Mouse (Mus musculus) c-Kit-negative CD71-positive TER-119-positive erythroid progenitor cells, embryonic 14.5 days (primary cell): ENCODE results near the gene Mcoln2.

Source experiments
- DNase-seq: peaks from one replicate; pipeline ENCODE4 v3.0.0-alpha.2; 2013; ENCODE audit warnings: low read depth, low spot score

Gene Mcoln2

DNA sequence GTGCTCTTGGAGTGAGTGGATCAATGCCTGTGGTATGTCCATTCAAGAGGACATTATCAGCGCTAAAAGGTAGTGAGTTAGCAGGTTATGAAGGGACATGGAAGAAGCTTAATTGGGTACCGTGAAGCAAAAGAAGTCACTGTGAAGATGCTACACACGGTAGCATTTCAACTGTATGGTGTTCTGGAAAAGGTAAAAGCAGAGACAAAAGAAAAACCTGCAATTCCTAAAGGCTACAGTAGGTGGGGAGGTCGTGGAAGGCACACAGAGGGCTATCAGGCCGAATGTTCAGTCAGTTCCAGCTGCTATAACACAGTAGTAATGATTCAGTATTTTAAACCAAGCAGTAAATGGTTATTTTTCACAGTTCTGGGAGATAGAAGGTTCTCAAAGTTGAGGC is 4.1 kb upstream of the Mcoln2 start:
- DNase-seq, result no peak

DNA sequence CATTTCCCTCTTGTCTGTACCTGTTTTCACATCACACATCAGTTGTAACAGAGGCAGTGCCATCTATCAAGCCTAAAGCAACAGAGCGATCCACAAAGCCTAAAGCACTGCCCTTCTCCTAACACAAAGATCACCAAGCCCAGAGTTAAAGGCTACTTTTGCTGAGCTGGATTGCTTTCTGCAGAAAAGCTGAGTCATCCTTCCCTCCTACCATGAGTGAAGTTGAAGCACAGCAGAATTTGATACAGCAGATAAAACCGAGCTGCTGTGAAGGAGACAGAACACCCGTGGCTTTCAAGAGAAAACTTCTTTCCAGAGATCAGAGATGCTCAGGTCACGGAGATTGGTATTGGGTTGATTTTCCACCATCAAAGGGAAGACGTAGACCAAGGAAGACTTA is 3.5 kb upstream of the Mcoln2 start:
- no peak for DNase-seq

DNA sequence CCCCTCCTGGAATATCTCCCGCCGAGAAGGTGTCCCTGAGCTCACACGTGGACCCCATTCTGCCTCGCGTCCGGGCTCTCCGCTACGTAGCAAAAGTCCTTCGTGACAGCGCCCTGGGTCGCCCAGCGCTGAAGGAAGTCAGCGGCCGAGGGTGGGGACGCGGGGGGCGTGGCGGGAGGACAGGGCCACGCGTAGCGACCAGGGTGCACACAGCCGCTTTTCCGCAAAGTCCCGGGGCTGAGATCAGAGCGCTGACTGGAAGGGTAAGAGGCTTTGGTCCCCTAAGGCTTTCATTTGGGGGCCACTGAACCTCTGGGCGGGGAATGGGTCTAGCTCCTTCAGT is 396 bp downstream of the Mcoln2 start:
- no peak for DNase-seq

DNA sequence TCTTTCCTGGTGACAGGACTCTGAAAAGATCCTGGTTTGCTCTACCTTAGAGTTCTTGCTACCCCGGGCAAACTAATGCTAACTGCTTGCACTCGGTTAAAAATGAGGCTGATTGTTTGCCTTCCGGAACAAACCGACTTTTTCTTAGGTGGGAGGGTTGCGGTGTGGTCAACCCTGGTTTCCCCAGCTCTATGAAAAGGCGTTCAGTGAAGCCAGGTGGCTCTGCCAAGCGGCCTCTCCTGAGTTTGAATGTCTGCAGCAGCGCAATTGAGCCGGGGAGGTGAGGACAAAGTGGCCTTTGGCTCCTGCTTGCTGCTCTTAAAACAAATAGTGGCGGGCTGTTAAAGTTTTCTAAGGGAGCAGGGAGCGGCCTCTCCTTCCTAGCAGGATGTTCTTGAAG is 927 bp downstream of the Mcoln2 start:
- DNase-seq, result no peak

DNA sequence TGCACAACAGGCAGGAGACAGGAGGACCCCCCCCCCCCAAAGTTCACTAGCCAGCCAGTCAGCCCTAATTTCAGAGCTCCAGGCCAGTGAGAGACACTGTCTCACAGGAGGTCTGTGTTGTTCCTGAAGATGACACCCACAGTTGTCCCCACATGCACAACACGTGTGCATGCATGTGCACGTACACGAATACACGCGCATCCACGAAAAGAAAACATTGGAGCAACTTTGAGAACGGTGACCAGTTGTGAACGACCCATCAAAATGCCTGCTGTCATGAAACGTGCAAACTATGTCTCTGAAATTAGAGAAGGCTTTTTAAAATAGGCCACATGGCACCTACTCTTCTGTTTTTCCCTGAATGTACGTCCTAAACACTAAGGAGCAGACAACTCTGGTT is 1.7 kb downstream of the Mcoln2 start:
- no peak for DNase-seq

DNA sequence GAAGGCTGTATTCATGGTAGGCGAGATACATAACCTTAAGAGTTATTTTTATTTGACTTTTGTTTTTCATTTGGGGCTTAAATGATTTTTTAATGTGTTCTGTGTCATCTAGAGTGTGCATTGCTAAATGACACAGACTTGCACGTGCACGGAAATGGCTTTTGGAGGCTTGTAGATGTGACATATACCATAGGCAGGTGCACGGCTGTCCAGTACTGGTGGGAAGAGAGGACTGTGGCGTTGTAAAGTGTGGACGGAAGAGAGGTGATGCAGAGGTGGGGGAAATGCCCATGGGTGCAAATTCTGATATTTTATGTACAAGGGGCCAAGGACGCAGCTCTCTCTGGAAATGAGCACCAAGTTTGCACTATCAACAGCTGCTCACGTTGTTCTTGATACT is 2.1 kb downstream of the Mcoln2 start:
- no peak for DNase-seq

DNA sequence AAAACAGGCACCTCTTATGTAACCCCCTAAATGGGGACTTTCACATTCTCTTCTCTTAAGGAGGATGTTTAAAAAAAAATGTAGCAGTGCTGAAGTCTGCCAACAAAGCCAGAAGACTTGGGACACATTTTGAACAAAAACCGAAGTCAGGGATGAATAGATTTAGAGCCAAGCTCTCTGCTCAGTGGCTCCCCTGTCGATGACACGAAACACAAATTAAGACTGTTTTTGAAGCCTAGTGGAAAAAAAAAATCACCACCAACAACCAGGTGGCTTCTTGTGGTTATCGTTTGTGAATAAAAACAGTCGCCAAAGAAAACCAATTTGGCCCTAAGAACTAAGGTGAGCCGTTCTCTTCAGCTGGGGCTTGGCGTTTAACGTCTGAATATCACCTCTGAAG is 2.7 kb downstream of the Mcoln2 start:
- DNase-seq, result no peak

DNA sequence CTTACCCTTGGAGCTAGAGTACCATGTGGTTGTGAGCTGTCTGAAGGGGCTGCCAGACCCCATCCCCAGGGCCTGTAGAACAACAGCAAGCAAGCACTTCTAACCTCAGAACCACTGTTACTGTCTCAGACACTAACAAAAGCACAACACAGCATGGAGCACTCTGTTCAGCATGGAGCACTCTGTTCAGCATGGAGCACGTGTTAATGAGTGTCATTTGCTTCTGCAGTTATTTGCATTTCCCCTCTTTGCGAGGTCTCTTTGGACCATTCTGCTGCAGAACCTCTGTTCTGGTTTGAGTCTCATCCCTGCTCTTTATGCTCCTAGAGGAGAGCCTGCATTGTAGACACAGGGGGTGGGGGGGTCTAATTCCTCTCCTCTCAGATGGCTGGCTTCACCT is 3.3 kb downstream of the Mcoln2 start:
- no peak for DNase-seq

DNA sequence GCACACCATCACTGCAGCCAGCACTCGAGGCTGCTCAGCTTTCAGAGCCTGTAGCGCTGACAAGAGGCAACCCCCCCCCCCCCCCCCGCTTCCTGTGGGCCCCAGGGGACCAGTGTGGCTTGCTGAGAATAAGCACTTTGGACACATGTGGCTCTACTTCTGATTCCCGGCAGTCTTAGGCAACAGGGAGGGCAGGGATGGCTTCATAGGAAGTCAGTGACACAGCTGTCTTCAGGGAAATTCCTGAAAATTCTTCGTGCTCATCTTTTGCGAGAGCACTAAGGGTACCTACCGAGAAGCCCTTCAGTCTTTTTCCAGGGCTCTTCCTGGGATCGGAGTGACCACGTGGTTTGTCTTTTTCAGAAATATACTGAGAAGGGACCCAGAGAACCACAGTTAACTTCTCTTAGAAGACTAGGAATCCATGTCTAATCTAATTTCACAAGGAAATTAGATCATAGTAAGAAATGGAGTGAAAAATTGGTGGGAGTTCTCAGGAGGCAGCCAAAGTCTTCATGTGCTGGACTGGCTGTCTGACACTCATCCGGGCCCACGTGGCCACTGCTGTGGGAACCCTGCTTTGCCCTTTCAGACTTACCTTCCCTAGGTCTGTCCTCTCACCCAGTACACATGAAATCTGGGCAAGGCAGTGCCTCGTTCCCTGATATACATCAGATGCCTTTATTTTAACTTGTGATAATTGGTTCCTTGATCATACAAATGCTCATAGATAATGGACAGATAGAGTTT is 4.4 kb downstream of the Mcoln2 start:
- DNase-seq, result no peak

DNA sequence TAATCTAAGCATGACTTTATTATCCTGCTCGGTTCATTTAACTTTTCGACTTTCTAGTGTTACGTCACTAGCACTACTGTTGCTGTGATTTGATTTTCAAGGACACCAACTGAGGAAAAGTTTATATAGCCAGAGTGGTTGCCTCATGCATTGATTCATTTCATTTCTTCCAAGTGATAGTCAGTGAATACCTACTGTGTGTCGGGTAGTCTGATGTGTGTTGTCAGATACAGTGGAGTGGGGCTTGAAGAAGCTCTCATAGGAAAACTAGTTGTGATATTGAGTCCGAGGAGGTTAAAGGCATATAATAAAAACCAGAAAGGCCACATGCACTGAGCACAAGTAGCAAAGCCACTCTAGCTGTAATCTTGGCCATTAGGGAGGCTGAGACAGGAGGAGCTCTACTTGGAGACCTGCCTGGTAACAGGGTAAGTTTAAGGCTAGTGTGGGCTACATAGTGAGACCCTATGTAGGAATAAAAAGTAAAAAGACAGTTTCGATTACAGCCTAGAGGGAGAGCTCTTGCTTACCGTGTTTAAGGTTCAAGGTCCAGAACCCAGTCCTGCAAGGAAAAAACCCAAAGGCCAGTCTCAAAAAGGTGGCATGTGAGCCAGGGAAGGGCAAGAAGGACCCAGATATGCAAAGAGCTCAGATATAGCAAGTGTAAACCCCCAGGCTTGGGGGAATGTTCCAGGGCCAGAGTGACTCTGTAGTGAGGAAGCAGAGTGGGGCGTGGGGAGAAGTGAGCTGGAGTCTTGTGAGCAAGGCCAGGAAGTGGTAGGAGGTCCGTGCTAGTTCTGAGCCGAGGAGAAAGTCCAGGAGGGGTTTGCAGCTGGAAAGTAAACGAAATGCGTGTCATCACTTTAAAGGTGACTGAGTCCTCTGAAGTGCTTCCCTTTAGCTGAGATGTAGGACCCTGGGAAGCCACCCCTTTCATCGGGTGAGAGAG is 6.3 kb downstream of the Mcoln2 start:
- DNase-seq, result no peak

DNA sequence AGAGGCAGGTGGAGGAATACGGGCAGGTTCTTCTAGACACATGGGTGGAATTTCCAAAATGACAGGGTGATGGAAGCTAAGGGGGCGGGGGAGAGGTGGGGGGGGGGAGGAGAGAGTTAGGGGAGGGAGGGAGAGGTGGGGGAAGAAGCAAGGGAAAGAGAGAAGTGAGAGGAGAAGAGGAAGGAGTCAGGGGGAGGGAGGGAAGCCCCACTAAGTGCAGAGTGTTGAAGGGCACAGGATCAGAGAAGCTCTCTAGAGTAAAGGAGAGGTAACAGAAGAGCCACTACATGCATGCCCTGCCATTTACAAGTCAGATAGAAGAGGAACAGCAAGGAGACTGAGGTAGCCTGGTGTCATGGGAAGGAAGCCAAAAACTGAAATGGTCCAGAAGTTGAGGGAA is 7.2 kb downstream of the Mcoln2 start:
- no peak for DNase-seq

DNA sequence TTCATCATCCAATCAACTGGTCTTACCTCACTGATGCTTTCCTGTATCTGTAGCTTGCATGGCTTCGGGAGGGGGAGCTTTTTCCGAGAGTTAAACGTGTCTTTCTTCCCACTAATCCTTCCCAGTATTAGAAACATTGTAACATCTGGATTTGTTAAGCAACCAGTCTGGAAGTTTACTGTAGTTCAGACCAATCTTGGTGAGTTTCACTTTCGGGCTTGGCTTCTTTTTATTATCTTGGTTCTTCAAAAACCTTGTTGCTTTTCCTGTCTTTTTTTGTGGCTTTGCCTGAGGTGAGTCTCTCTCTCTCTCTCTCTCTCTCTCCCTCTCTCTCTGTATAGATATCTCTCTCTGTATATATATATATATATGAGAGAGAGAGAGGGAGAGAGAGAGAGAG is 8.4 kb downstream of the Mcoln2 start:
- no peak for DNase-seq

DNA sequence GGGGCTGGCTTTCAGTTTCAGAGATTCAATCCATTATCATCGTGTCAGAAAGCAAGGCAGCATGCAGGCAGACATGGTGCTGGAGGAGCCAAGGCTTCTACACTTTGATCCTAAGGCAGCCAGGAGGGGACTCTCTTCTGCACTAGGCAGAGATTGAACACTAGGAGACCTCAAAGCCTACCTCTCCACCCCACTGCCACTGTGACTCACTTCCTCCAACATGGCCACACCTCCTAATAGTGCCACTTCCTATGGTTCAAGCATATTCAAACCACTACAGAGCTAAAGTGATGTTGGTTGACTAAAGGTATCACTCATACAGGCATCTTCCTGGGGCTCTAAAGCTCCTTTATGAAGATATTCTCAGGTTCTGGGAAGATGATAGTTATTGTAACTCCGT is 9.7 kb downstream of the Mcoln2 start:
- no peak for DNase-seq

DNA sequence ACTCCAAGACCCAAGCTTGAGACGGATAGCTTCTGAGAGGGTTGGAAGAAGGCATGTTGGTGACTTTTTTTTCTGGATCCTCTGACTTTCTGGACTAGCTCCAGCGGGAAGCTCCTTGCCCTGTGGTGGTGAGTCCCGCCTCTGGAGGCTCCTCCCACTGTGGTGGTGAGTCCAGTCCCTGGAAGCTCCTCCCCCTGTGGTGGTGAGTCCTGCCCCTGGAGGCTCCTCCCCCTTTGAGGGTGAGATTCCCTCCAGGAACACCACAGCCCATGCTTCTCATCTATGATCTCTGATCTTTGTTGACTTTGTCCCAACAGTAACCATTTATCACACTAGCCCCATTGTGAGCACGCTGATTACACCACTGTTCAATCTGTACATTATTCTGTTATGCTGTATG is 12.6 kb downstream of the Mcoln2 start:
- no peak for DNase-seq

DNA sequence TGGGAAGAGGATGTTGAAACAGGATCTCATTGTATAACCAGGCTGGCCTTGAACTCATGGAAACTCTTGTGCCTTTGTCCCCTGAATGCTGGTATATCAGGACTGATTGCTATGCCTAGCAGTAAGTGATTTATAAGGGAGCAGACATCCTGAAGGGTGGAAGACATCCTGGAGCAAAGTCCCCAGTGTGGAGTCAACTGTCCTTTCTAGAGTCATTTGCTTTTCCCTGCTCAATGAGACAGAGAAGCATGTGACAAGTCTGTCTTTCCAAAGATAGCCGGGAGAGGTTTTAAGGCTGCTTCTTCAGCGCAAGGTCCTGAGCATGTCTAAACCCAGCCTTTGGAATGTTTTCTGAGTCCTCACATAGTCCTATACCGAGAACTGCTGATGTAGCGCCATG is 19.7 kb downstream of the Mcoln2 start:
- DNase-seq, result no peak

DNA sequence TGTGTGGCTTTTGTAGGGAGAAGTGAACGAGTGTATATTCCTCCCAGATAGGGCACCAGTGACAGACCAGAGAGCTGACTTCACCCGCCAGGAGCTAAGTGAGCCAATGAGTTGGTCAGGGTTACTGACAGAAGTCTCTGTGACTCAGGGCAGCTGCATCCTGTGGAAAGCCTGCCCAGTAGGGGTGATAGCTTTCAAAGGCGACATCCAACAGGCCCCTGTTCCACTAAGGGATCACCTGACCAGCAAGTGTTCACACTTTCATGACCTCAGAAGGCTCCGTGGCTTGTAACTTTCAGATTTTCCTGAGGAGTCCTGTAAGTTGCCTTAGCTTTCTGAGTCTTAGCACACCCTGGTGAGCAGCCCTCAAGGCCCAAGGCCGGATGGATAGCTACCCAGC is 23.4 kb downstream of the Mcoln2 start:
- DNase-seq, result no peak

DNA sequence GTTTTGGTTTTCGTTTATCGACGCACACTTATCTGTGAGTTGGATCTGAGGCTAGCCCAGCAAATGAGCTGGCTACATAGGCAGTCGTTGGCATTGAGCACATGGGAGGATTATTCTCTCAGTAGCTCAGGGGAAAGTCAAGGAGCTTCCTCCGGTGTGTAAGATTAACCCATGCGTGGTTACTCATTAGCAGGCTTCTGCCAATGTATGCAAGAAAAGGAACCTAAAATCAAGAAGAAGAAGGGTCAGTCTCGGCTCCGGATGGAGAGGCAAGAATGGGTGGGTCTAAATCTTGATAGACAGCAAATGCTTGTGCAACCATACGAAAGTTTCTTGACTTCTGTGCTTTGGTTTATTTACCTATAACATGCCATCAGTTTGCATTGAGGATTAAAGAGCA is 24.6 kb downstream of the Mcoln2 start:
- DNase-seq, result no peak

DNA sequence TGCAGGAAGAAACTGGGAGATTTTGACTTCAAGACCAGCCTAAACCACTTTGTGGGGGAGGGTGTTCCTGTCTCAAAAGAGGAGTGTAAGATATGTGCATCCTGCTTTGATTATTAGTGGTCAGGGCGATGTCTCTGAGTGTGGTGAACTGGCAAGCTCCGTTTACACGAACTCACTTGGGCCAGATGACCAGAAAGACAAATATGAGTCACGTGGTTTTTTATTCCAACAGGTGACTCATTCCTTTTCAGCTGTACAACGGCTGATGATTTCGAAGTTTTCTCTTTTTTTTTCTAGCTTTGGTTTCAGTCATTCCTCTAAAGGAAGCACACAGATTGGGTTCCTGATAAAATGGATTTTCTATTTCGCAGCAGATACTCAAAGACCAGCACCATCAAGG is 27.7 kb downstream of the Mcoln2 start:
- DNase-seq, result no peak

DNA sequence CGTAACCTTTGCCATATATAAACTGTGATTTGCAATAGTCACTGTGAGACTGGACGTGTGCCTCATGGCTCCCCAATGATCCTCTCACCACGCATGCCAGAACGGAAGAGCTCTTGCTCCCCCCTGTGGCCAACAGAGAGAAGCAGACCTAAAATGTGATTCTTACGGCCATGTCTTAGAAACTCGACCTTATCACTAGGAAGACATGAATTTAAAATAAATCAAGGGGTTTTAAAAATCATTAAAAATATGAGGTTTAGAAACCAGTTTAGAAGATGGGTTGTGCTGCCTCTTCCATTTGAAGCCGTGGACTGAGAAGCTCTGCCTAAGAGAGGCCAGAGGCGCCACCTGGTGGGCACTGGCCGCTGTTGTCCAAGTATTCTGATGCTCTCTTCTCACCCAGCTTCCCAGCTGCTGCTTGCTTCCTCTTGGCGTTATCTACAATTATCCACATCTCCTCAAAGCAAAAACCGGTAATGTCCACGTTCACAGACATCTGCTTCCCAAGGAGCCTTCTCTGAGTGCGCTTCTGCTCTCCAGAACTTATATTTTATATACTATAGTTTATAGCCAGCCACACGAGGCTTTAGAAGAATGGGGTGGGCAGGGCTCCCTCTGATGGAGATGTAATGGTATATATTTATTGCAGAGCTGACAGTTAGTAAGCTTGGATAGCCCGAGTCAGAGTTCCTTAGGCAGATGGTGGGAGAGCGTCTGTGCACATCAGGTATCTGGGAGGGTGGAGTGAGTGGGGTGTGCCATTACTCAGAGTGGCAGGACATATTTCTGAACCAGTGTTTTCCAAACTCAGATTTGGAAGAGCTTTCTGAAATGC is 28.3 kb downstream of the Mcoln2 start:
- DNase-seq, result peak; percentile 21

DNA sequence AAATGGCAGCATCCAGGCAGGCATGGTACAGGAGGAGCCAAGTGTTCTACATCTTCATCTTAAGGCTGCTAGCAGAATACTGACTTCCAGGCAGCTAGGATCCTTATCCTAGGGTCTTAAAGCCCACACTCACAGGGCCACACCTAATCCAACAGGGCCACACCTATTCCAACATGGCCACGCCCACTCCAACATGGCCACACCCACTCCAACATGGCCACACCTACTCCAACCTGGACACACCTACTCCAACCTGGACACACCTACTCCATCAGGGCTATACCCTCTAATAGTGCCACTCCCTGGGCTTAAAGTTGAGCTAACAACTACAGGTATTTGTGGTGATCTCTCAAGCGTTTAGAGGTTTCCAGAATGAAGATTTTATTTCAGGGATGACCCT is 30.7 kb downstream of the Mcoln2 start:
- peak; percentile 12 for DNase-seq

DNA sequence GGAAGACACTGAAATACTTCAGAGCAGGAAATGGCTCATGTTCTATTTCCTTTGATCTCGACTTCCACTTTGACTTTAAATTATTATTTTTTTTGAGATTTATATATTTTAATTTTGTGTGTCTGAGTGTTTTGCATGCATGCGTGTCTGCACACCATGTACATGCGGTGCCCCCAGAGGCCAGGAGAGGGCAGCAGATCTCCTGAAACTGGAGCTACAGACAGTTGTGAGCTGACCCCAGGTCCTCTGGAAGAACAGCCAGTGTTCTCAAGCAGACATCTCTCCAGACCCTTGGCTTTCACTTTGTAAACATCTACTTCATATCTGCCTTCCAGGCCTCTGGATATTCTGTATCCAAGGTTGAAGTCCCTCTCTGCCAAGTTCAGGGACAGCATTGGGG is 31.4 kb downstream of the Mcoln2 start:
- DNase-seq, result no peak

DNA sequence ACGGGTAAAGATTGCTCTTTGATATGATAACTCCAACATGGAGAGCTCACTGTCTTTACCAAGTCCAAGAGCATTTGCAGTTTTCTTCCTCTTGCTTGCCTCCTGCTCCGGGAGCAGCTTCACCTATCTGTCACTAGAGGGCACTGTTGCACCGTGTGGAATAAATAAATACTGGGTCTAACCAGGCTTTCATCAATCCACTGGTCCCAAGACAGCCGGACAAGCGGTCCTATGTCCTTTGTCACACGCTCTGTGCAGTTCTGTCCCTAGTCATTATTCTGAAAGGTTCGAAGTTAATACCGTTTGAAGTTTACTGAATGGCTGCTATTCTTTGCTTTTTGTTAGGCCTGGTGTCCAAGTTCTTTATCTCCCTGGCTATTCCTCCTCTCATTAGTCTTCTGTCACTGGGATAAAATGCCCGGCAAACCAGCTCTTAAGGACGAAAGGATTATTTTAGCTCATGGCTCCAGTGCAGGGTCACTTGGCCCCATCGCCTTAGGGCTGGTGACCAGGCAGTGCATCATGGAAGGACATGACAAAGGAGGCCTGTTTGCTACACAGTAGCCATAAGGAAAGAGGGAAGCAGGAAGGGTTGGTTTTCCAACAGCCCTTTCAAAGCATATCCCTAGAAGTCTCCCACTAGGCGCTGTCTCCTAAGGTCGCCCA is 35.5 kb downstream of the Mcoln2 start:
- peak; percentile 20 for DNase-seq
